Mouse (Mus musculus) spleen, adult 2 months (tissue): ENCODE measurements at regions not wholly inside any gene's neighbourhood (a gene's known extent, or its start where the extent isn't known, plus 50 kb on each side); places are given as distances from the start of the nearest gene placed in this dataset.

ENCODE experiments used
- DNase-seq, 2 experiments: peaks; one replicate each; pipeline versions ENCODE4 v3.0.0 to v3.0.0-alpha.2; 2012 to 2021; ENCODE audit warnings: low spot score in 2 of 2, low read depth in 1 of 2
- H3K27ac ChIP-seq: fragments of 200-500 bp; 2 replicates; pipeline ENCODE4 v1.5.1; 2012; ENCODE audit warnings: low read length, inconsistent platforms; ENCODE audit not compliant: insufficient read depth
- H3K27me3 ChIP-seq: fragments of 200-500 bp; 2 replicates; pipeline ENCODE4 v1.6.1; 2012; ENCODE audit warnings: mild to moderate bottlenecking, moderate library complexity, low read length, inconsistent platforms; ENCODE audit not compliant: control insufficient read depth, insufficient read depth
- H3K36me3 ChIP-seq: fragments of 200-500 bp; 2 replicates; pipeline ENCODE4 v1.6.1; 2012; ENCODE audit warnings: mild to moderate bottlenecking, low read length, inconsistent platforms; ENCODE audit not compliant: control insufficient read depth, insufficient read depth
- H3K4me1 ChIP-seq: fragments of 200-500 bp; 2 replicates; pipeline ENCODE4 v1.6.1; 2011; ENCODE audit warnings: inconsistent platforms; ENCODE audit not compliant: control insufficient read depth, insufficient read depth, insufficient read length
- H3K4me3 ChIP-seq: fragments of 200-500 bp; 2 replicates; pipeline ENCODE4 v1.5.1; 2011; ENCODE audit warnings: mild to moderate bottlenecking, inconsistent platforms; ENCODE audit not compliant: insufficient read depth, insufficient read length; ENCODE audit errors: extremely low read depth
- CTCF ChIP-seq: fragments of 200-500 bp; IDR thresholded peaks from 2 replicates; pipeline ENCODE4 v1.5.1; 2011; ENCODE audit warnings: mild to moderate bottlenecking, inconsistent platforms; ENCODE audit not compliant: insufficient read depth, insufficient read length, insufficient replicate concordance; ENCODE audit errors: extremely low read depth
- POLR2A ChIP-seq: fragments of 200-500 bp; IDR thresholded peaks from 2 replicates; pipeline ENCODE4 v1.6.1; 2011; ENCODE audit warnings: low read depth, low read length, inconsistent platforms
- WGBS: fragments of 180-500 bp; shearing (Covaris S2); methylation state at CpG from one replicate; pipeline ENCODE4 v1.1.7; 2018; 5-methylcytosine and 5-hydroxymethylcytosine counted together

DNA sequence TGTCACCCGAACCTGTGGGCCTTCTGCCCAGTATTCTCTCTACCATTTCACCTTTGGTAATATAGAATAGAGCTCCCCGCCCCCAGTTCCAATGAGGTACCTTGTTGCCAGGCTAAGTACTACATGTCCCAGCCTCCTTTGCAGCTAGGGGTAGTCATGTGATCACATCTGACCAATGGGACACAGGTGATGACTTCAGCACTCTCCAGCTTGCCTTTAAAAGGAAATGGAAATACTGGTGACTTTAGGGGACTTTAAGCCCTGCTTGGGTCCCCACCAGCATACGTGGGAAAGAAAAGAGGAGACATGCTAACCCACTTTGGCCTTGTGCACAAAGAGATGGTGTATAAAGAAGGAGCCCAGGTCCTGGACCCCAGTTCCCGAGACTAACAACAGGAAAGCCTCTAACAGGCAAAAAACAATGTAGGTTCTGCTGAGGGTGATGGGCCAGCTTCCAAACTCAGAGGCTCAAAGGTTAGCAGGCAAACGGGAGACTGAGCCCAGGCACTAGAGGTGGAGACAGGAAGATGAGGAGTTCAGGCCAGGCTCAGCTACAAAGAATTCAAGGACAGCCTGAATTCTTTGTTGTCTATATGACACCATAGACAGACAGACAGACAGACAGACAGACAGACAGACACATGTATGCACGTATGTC, 103.5 kb downstream of the 1700001O22Rik start:
- TF ChIP-seq POLR2A (no peak), CTCF (no peak)
- Histone ChIP-seq H3K4me1 (peaks cover 2% of the 10 kb centered on the region; the same call in 1 of the 2 replicates), H3K27ac (peak overlapping the region; percentile 43), H3K4me3 (no peak overlapping the region), H3K36me3 (no peaks in the 10 kb centered on the region), H3K27me3 (no peaks in the 10 kb centered on the region)
- WGBS, result 45% methylated on average over 6 of the region's 6 CpGs
- DNase-seq, result peak; percentile 81 to 82

- Histone ChIP-seq H3K27me3 (no peaks in the 10 kb centered on the region), H3K4me1 (peaks cover 2% of the 10 kb centered on the region; the same call in 1 of the 2 replicates), H3K36me3 (no peaks in the 10 kb centered on the region), H3K27ac (no peak overlapping the region), H3K4me3 (no peak overlapping the region)
- 87% methylated on average over 6 of the region's 6 CpGs for WGBS
- no peak for DNase-seq
- TF ChIP-seq CTCF (no peak), POLR2A (no peak)
These were observed 104.1 kb downstream of the Cstad start for GRCm38 (mm10) chr2:30698758-30699535.

DNA sequence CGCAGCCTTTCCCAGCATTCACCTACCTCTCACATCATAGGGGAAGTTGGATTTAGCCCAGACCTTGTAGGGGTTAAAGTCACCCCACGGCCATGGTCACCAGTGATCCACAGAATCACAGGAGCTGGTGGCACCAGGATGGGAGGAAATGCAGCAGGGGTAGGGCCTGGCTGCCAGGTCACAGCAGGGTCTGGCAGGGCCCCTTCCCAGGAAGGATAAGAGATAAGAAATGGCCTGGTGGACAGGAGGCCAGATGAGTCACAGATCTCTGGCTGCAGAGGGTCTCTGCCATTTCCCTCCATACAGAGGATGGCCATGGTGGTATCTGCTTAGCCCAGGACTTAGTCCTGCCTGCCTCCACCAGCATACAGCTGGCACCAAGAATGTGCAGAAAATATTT, 103.0 kb downstream of the Cstad start:
- TF ChIP-seq POLR2A, result no peak
- TF ChIP-seq CTCF, result no peak
- 87% methylated on average over 2 of the region's 2 CpGs for WGBS
- no peak for DNase-seq
- Histone ChIP-seq H3K27ac (no peak overlapping the region), H3K36me3 (no peaks in the 10 kb centered on the region), H3K4me1 (peaks cover 9% of the 10 kb centered on the region; the same call in 1 of the 2 replicates), H3K4me3 (no peak overlapping the region), H3K27me3 (no peaks in the 10 kb centered on the region)

DNA sequence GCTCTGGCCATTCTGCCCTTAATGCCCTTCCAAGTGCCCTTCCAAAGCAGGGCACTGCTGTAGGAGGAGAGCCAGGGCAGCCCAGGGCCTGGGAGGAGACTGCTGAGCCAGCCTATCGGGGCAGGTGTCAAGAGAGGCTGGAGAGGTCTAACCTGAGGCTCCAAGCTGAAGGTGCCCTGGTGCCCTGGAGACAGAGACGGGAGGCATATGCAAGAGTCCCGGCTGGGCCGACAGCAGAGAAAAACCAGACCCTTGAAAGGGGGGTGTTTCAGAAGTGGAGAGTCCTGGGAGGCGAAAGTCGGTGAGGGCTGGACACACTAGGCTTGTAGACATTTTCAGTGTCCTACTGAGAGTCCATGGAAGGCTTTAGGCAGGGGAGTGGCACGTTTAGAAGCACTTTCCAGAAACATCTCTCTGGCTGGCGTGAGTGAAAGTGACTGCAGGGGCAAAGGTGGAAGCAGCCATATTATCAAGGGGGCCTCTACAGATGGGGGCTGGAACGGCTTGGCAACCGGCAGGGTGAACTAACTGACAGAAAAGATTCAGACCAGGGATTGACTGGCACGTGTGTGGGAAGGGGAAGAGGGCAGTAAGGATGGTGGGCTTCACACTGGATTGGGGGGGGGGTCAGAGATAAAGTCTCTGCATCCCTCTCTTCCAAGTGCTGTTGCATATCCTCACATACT, 101.1 kb downstream of the Cstad start:
- Histone ChIP-seq H3K4me1 (peaks cover 25% of the 10 kb centered on the region), H3K4me3 (no peak overlapping the region), H3K27me3 (no peaks in the 10 kb centered on the region), H3K27ac (no peak overlapping the region), H3K36me3 (no peaks in the 10 kb centered on the region)
- WGBS, result 86% methylated on average over 11 of the region's 11 CpGs
- no peak for TF ChIP-seq POLR2A
- TF ChIP-seq CTCF, result no peak
- DNase-seq, result no peak

DNA sequence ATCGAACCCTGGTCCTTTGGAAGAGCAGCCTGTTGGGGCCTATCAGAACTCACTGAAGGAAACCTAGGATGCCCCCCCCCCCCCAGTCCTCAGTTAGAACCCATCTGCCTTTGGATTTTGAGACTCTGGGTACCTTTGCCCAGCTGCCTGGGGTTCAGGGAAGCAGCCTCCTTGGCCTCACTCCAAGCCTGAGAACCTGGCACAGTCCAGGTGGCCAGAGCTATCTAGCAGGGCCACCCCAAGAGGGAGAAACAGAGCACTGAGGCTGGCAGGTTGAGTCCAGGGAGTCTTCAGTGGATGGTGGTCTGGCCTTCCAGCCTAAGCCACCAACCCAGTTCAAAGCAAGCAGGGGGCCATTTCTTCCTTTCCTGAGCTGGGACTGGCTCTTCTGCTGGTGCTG, 100.2 kb downstream of the Cstad start:
- 93% methylated on average over 1 of the region's 1 CpGs for WGBS

GRCm38 (mm10) chr2:30693206-30694035, 98.6 kb downstream of the Cstad start:
- peak; percentile 54 to 75 for DNase-seq
- Histone ChIP-seq H3K4me1 (peaks cover 38% of the 10 kb centered on the region), H3K27ac (peak overlapping the region; percentile 14), H3K27me3 (no peaks in the 10 kb centered on the region), H3K4me3 (peak overlapping the region; percentile 42), H3K36me3 (no peaks in the 10 kb centered on the region)
- TF ChIP-seq POLR2A, result no peak
- no peak for TF ChIP-seq CTCF
- WGBS, result 2% methylated on average over 40 of the region's 41 CpGs

More for the DNA sequence above, 100.2 kb downstream of the Cstad start:
- no peak for DNase-seq
- Histone ChIP-seq H3K36me3 (no peaks in the 10 kb centered on the region), H3K27me3 (no peaks in the 10 kb centered on the region), H3K27ac (no peak overlapping the region), H3K4me3 (no peak overlapping the region), H3K4me1 (peaks cover 32% of the 10 kb centered on the region)
- TF ChIP-seq CTCF (no peak), POLR2A (no peak)
